Mouse (Mus musculus): ENCODE results near the gene Zfp618. TPM values are rescaled to one million over a fixed set of nuclear protein-coding genes. Genes with fewer than 3 reads are reported as not detected.

Gene Zfp618
- polyA plus RNA-seq, 1 experiment from 2014 or later: 32.7 TPM

GRCm38 (mm10) chr4:63158192-63158591 is 192.8 kb downstream of the Zfp618 start:
- H3K9me3 ChIP-seq: no peaks in the 10 kb centered on the region
- no peak overlapping the region for H3K27ac ChIP-seq
- no peaks in the 10 kb centered on the region for H3K4me1 ChIP-seq (replicated peaks)
- no peaks in the 10 kb centered on the region for H3K27me3 ChIP-seq (ENCODE audit: insufficient read depth, poor library complexity, severe bottlenecking)
- no peak overlapping the region for H3K4me3 ChIP-seq
- WGBS: 91% methylated on average over 7 of the region's 7 CpGs
- no peak for DNase-seq (ENCODE audit: low spot score)
- H3K36me3 ChIP-seq: no peaks in the 10 kb centered on the region

- H3K27ac ChIP-seq: 0 out of 2 replicates have a peak overlapping the region, but pooled peaks have one; percentile 31
- peak; percentile 84 for DNase-seq (ENCODE audit: low spot score)
- no peak overlapping the region for H3K4me3 ChIP-seq
- H3K27me3 ChIP-seq (ENCODE audit: insufficient read depth, poor library complexity, severe bottlenecking): no peaks in the 10 kb centered on the region
- no peaks in the 10 kb centered on the region for H3K36me3 ChIP-seq
- 16% methylated on average over 5 of the region's 5 CpGs for WGBS
- no peaks in the 10 kb centered on the region for H3K9me3 ChIP-seq
- no peaks in the 10 kb centered on the region for H3K4me1 ChIP-seq (replicated peaks)
Observed at GRCm38 (mm10) chr4:63158961-63159592, 193.7 kb downstream of the Zfp618 start.

GRCm38 (mm10) chr4:63165636-63166035 is 200.3 kb downstream of the Zfp618 start:
- Histone ChIP-seq H3K9me3 (no peaks in the 10 kb centered on the region), H3K4me3 (no peak overlapping the region), H3K27ac (no peak overlapping the region), H3K4me1 (replicated peaks) (no peaks in the 10 kb centered on the region), H3K27me3 (ENCODE audit: insufficient read depth, poor library complexity, severe bottlenecking) (peaks cover 9% of the 10 kb centered on the region), H3K36me3 (no peaks in the 10 kb centered on the region)
- WGBS: 91% methylated on average over 4 of the region's 4 CpGs
- no peak for DNase-seq (ENCODE audit: low spot score)

- WGBS: 88% methylated on average over 5 of the region's 5 CpGs
- peaks cover 16% of the 10 kb centered on the region for H3K27me3 ChIP-seq (ENCODE audit: insufficient read depth, poor library complexity, severe bottlenecking)
- H3K4me3 ChIP-seq: no peak overlapping the region
- no peaks in the 10 kb centered on the region for H3K4me1 ChIP-seq (replicated peaks)
- no peaks in the 10 kb centered on the region for H3K36me3 ChIP-seq
- no peak overlapping the region for H3K27ac ChIP-seq
- DNase-seq (ENCODE audit: low spot score): no peak
- no peaks in the 10 kb centered on the region for H3K9me3 ChIP-seq
Observed at GRCm38 (mm10) chr4:63166323-63166722, 200.9 kb downstream of the Zfp618 start.

GRCm38 (mm10) chr4:63170061-63170460 is 204.7 kb downstream of the Zfp618 start:
- Histone ChIP-seq H3K9me3 (no peaks in the 10 kb centered on the region), H3K4me3 (no peak overlapping the region), H3K36me3 (no peaks in the 10 kb centered on the region), H3K27ac (no peak overlapping the region), H3K27me3 (ENCODE audit: insufficient read depth, poor library complexity, severe bottlenecking) (peaks cover 31% of the 10 kb centered on the region), H3K4me1 (replicated peaks) (no peaks in the 10 kb centered on the region)
- DNase-seq (ENCODE audit: low spot score): no peak
- 88% methylated on average over 4 of the region's 4 CpGs for WGBS

GRCm38 (mm10) chr4:63171122-63171521 is 205.7 kb downstream of the Zfp618 start:
- Histone ChIP-seq H3K9me3 (no peaks in the 10 kb centered on the region), H3K36me3 (no peaks in the 10 kb centered on the region), H3K27me3 (ENCODE audit: insufficient read depth, poor library complexity, severe bottlenecking) (peaks cover 31% of the 10 kb centered on the region), H3K27ac (no peak overlapping the region), H3K4me1 (replicated peaks) (no peaks in the 10 kb centered on the region), H3K4me3 (no peak overlapping the region)
- whole genome bisulfite sequencing: 49% methylated on average over 24 of the region's 24 CpGs
- no peak for DNase-seq (ENCODE audit: low spot score)

GRCm38 (mm10) chr4:63171969-63172685 is 206.8 kb downstream of the Zfp618 start, which contains the start of gene Kif12:
Gene Kif12, minus strand, starts transcription at chr4:63172131.
- WGBS: 81% methylated on average over 4 of the region's 4 CpGs
- no peaks in the 10 kb centered on the region for H3K4me1 ChIP-seq (replicated peaks)
- H3K9me3 ChIP-seq: no peaks in the 10 kb centered on the region
- H3K27ac ChIP-seq: no peak within 1 kb of the TSS
- H3K36me3 ChIP-seq: no peaks in the 10 kb centered on the region
- no peak for DNase-seq (ENCODE audit: low spot score)
- peaks cover 31% of the 10 kb centered on the region for H3K27me3 ChIP-seq (ENCODE audit: insufficient read depth, poor library complexity, severe bottlenecking)
- H3K4me3 ChIP-seq: no peak within 1 kb of the TSS

- peaks cover 5% of the 10 kb centered on the region; the same call in 1 of the 2 replicates for H3K27me3 ChIP-seq (ENCODE audit: insufficient read depth, poor library complexity, severe bottlenecking)
Observed at GRCm38 (mm10) chr4:63181556-63181955, 216.2 kb downstream of the Zfp618 start.

GRCm38 (mm10) chr4:63186281-63186870 is 221.0 kb downstream of the Zfp618 start:
- H3K9me3 ChIP-seq: no peaks in the 10 kb centered on the region
- H3K27ac ChIP-seq: no peak overlapping the region; the same call in 1 of the 2 replicates
- peaks cover 5% of the 10 kb centered on the region; the same call in 1 of the 2 replicates for H3K27me3 ChIP-seq (ENCODE audit: insufficient read depth, poor library complexity, severe bottlenecking)
- H3K4me1 ChIP-seq (replicated peaks): peaks cover 24% of the 10 kb centered on the region
- H3K36me3 ChIP-seq: no peaks in the 10 kb centered on the region
- no peak overlapping the region for H3K4me3 ChIP-seq
- WGBS: 65% methylated on average over 21 of the region's 21 CpGs
- DNase-seq (ENCODE audit: low spot score): no peak

More at GRCm38 (mm10) chr4:63181556-63181955, 216.2 kb downstream of the Zfp618 start:
- DNase-seq (ENCODE audit: low spot score): peak; percentile 69
- Histone ChIP-seq H3K9me3 (no peaks in the 10 kb centered on the region), H3K4me3 (no peak overlapping the region), H3K27ac (no peak overlapping the region), H3K36me3 (no peaks in the 10 kb centered on the region), H3K4me1 (replicated peaks) (peaks cover 6% of the 10 kb centered on the region)
- WGBS: 15% methylated on average over 5 of the region's 5 CpGs

Other genes starting within 250 kb of the Zfp618 start
- not detected in 2 replicates for gene Ambp, start 189.2 kb downstream of the Zfp618 start, polyA plus RNA-seq (2016; fragmentation: Nextera tagmentation; extraction: Ambion mirVana)
- gene Kif12, start 206.6 kb downstream of the Zfp618 start, polyA plus RNA-seq (2016; fragmentation: Nextera tagmentation; extraction: Ambion mirVana): 0.04 TPM in 1 of 2 replicates, not detected in the other
- gene Col27a1, start 248.4 kb downstream of the Zfp618 start, polyA plus RNA-seq (2016; fragmentation: Nextera tagmentation; extraction: Ambion mirVana): 2.4 and 3.3 TPM in 2 replicates